Mouse (Mus musculus) right cerebral cortex, adult 2 months (tissue): Measurements from ENCODE around the gene Nutm2.
A peak's percentile ranks its signal among the peaks of the same experiment; 100 is the strongest.
"Not testable (repeated sequence)": the region's sequence is repeated elsewhere in the genome, so short reads cannot be mapped to it uniquely, and the experiment has no call there.

Experiments used
- DNase-seq, 2 experiments: peaks; one replicate each; pipeline ENCODE4 v3.0.0; 2021 to 2022; ENCODE audit warnings: low spot score in 2 of 2

Gene Nutm2

DNA sequence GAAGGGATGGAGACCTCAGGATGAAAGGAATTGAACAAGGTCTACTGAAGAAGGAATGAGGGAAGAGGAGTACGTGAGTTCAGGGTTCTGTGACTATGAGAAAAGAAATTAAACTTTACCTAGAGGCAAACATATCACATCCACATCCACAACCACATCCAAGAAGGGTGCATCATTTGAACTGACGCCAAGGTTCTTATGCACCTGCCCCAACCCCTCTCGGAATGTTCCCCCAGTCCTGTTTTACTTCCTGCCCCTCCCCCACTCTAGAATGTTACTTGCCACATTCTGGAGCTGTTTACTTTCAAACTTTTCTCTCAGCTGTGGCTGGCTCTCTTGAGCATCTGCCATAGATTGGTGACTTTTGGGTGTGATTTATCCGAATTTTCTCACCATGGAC, at the start of gene Nutm2:
Nutm2 (plus strand) TSS at position 301 of the 400 bp plus-strand sequence.
- DNase-seq = no peak

DNA sequence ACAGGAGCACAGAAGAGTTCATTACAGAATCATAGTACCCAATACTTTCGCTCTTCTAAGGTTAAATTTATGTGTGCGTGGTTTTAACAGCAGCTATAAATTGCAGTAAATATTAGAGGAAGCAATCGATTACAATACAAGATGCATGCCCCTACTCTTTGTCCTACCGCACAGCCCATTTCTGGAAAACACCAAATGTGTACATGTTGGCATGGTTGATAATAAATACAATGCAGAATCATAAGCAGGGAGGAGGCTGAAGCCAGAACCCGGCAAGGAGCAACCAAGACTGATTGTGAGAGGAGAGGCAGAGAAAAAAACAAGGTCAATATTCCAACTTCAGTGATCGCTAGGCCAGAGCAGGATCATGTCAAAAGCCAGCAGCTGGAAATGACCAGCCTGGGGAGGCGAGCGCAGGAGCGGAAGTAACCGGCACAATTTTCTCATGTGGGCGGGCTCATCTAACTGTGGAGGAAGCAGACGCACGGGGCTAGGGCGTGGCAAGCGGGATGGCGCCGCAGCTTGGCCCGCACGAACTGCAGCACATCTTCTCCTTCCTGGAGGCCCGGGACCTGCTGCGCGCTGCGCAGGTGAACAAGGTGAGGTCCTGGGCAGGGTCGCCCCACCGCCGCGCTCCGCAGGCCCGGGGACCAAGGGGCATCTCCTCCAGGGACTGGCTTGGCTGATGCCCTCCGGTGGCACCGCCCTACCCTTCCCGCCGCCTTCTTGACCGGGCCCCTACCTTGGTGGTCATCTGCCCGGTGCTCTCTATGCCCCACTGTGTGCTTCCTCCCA, 49.5 kb upstream of the Nutm2 start, which contains the start of gene Fbxw17:
Fbxw17 (plus strand) TSS at position 476 of the 795 bp plus-strand sequence.
- DNase-seq = peak; percentile 78 to 84

DNA sequence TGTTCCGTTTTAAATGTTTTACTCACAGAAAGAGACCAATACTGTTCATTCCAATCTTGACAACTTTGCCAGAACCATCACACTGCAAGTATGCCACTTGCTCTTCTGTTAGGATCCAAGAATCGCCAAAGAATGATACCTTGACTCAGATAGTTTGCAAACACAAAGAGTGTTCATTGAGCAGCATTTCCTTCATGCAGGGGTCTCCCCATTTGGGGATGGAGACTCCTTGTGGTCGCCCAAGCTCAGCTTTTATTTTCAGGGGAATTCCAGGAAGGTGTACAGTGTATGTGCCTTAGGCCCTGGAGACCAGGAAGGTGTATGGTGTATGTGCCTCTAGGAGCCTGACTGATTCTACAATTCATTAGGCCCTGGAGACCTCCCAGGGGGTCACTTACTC, 48.7 kb upstream of the Nutm2 start:
- DNase-seq = no peak

DNA sequence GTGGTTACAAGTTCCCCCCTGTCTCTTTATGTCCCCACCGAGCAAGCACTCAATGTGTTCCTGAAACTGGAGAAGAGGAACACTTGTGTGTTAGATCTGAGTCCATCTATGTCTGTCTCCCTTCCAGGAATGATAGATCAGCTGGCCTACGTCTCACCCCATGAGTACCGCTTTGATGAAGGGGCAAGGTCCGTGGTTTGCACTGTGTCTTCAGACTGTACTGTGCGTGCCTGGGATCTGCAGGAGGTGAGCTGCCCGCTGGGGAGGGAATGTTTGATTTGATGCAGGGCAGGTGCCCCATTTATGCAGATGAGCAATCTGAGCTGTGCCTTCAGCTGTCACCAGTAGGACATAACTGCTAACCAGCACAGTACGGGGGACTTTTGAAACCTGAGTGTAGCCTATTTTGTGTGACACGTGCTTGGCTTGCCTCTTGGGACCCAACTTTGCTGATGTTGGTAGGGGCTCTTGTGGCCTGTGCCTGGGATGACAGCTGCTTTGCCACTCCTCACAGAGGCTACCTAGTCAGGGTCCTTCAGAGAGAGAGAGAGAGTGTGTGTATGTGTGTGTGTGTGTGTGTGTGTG, 43.4 kb upstream of the Nutm2 start:
- no peak for DNase-seq

DNA sequence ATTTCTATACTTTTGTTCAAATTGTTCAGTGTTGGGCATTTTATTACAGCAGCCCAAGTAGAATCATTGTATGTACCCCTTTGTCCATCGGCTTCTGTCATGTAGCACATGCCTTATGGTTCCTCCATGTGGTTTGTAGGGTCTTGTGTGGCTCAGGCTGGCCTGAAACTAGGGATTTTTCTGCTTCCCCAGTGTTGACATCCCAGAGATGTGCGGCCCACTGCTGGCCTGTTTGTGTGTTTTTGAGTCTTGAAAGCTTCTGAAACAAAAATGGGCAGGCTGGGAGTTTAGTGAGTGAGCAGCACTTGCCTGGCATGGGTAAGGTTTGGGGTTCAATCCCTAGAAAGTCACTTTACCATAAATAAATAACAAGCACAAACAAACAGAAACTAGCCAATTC, 42.6 kb upstream of the Nutm2 start:
- DNase-seq = no peak

DNA sequence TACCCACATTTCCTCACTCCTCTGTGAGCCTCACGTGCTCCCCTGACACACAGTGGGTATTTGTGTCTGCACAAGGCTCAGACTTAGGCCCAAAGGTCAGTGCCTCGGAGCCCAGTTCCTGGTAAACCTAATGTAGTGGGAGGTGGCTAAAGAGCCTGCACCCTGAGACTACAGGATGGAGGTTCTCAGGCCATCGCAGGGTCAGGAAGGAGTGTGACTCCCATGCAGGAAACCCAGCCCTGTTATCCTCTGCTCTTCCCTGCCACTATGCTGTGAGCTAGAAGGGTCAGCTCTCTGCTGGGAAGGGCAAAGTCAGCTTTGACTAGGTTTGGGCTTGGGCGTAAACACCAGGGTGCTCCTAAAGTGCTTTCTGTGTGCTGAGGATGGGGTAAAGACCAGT, 40.4 kb upstream of the Nutm2 start:
- no peak for DNase-seq

DNA sequence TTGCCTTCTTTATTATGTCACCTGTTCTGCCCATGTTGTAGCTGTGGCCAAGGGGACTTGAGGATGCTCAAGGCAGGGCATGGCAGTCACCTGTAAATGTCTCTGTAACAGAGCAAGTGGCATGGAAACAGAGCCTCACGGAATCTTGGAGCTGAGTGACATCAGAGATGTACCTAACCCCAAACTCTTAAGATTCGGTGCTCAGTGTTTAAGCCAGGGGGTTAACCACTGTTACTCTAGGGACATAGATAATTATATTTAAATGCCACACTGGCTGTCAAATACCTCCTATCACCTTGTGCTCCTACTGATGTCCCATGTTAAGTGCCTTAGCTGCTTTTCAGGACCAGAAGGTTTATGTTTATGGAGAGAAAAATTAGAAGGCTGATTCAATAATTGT, 23.3 kb upstream of the Nutm2 start, which contains the start of gene Gm47429:
Gm47429 (minus strand) TSS at position 101 of the 400 bp plus-strand sequence.
- no peak for DNase-seq

DNA sequence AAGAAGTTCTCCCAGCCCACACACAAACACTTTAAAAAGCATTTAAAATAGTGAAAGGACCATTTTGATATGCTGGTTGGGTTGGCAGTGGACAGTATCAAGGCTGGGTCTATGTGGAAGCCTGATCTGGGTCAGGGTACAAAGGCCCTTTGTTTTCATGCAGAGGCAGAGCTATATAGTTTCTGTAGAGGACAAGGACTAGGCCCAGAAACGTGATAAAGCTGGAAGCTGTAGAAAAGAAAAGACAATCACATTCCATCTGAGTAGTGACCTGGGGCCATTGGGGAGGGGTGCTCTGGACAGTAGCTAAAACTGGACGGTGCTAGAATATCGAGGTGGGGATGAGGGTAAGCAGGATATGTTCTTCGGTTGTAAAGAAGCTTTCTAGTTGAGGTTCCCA, 21.8 kb upstream of the Nutm2 start:
- no peak for DNase-seq

DNA sequence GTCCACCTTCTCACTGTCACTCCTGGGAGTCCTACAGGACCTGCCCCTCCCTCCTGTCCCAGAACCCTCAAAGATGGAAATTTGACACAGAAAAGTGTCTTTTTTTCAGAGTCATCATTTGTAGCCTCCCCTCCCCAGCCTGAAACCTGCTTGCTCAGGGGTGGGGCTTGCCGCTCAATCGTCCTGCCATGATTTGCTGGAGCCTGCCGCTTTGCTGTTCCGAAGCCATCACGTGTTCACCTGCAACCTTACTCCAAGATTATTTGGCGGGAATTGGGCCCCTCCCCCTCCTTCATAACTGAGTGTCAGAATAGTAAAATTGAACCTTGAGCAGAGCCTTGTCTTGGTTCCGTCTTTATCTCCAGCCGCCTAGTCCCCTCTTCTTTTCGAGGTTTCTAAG, 14.8 kb upstream of the Nutm2 start:
- DNase-seq = not testable (repeated sequence)

DNA sequence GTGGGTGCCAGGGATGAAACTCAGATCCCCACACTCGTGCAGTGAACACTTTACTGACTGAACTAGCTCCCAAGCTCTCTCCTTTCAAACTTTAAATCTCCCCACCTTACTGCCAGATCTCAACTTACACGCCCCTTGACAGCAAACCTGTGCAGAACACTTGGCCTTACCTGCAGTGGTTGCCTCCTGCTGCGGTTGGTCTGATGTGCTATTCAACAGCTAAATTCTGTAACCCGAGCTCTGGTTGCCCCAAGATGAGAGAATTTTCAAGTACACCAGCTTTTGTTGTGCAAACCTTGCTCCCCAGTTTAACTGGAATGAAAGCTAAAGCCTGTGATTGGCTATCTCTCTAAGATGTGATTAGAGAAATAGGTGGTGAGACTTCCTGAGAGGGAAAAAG, 13.7 kb upstream of the Nutm2 start:
- DNase-seq = no peak

DNA sequence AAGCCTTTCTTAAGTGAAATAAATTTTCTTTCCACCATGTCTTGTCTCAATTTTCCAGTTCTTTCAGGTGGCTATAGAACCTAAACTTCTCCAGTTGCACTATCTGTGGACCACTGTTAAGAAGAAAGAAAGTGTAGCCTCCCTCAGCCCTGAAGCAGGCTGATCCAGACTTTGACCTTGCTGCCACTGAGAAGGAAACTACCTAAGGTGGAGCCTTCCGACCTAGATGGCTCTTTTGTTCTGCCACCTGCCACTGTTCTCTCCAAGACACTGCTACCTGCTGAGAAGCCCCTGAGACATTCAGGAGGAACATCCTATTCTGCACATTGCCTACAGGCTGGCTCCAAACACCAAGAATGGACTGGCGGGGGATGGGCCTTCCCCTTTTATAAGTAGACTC, 6.7 kb upstream of the Nutm2 start:
- not testable (repeated sequence) for DNase-seq

DNA sequence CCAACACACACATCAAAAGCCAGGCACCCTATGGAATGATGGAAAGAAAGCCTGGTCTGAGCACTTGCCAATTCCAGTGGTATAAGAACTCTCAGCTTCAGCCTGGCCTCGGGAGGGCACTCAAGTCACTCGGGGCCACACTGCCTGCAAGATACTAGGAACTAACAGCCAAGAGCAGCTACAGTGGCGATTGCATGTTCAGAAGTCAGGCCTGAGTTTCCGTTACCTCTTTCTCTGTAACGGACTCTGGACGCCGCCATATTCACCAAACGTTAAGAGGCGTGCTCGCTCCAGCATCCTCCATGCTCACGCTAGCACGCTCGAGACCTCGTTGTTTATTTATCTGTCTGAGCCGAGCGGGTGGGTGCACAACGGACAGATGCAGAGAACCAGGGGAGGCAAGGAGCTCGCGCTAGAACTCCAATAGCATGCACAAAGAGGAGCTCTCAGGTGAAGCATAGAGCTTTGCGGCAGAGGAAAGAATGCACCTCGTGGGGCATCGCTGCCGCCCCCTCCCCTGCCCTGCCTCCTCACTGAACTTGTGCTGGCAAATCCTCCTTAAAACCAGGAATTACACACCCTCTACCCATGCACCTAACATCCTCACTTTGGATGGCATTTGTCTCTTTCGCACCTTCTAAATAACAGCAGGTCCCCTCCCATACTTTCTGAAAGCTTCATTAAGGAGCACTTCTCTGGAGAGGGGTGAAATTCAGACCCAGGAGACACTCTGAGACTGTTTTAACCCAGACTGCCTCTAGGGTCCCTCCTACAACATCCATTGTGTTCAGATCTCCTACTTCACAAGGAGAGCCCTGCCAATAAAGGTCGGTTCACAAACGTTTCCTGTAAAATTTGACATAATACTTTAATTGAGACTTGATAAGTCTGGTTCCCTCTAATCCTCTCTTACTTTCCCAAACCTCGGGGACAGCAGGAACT, 2.2 kb upstream of the Nutm2 start:
- DNase-seq = no peak

DNA sequence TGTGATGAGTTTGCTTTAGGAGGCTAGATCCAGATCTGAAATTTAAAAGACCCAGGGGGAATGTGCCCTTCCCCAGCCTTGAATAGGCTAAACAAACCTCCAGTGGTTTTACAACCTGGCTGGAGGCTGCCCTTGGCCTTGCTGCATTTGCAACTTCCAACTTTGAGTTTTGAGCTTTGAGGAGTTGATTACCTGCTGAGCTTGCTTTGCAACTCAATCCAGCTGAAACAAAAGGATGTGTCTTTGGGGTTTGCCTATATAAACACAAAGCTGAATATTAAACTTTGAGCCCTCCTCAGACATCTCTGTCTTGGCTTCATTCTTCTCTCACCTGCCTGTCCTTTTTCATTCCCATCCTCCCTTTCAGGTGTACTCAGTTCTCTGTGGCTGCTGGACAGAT, 21.4 kb downstream of the Nutm2 start:
- DNase-seq = not testable (repeated sequence)

DNA sequence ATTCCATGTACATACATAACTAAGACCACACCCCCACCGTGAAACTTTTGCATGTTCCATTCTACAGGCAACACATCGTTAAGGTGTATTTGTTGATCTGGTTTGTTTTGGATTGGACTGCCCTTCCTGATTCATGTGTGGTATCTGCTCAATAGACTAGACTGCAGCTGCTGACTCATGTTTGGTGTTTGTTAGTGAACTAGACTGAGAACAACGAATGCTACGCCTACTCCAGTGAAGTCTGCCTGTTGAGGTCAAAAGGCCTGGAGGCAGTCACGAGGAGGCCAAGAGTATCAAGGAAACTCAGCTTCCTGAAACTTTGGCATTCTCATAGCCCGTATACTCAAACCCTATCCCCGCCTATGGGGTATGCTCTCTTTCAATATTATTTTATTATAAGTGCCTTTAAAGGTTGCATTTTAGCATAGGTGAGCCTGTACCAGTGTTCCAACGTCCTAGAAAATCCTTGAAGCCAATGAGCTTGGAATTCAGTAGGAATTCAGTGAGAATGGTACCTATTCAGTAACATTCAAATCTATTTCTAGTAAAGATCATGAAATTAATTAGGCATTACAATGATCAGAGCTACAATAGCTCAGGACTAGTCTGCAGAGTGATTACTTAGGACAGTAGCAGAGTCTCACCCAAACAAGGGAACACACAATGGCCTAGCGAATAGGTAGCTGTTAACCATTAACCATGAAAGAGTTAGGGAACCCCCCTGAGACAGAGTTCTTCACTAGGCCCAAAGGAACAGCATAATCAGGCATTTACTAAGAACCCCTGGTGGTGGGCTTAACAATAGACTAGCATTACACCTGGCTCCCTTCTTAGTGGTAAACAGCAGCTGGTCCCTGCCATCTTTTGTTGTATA, 43.6 kb downstream of the Nutm2 start:
- not testable (repeated sequence) for DNase-seq
